In genomic region chr4:118417112-118417797, GRCm38 (mm10) we compare ENCODE assay signal across 20 mouse cellular contexts. TPM values are rescaled to one million over a fixed set of nuclear protein-coding genes. Genes with fewer than 3 reads are reported as not detected.
A peak's percentile ranks its signal among the peaks of the same experiment; 100 is the strongest.
DNase-seq lines count a peak whose midpoint lies in the region; ATAC-seq lines count a peak whose summit lies in the region.
"Had no signal": no experiment of that assay in that cellular context is flagged by ENCODE, and none has a peak within 500 bp of the region (broad histone marks: within the 10 kb centered on the region; RNA-seq: fewer than 3 reads in every experiment).

No protein-coding gene starts in this region.

- H3K27me3 ChIP-seq in embryonic facial prominence, embryonic 11.5 days (ENCODE audit: control insufficient read depth, insufficient read depth, low read length), result no peaks in the 10 kb centered on the region
- no peaks in the 10 kb centered on the region for H3K27me3 ChIP-seq in embryonic facial prominence, embryonic 10.5 days (replicated peaks; ENCODE audit: low read depth, poor library complexity, severe bottlenecking)
- no peaks in the 10 kb centered on the region for H3K27me3 ChIP-seq in midbrain, embryonic 11.5 days (ENCODE audit: control insufficient read depth, insufficient read depth, low read length)
- no peaks in the 10 kb centered on the region for H3K27me3 ChIP-seq in midbrain, embryonic 14.5 days (ENCODE audit: control insufficient read depth, insufficient read depth, low read length)
- H3K27me3 ChIP-seq: limb, embryonic 12.5 days; midbrain, embryonic 15.5 days had no signal

- H3K36me3 ChIP-seq in embryonic facial prominence, embryonic 11.5 days (replicated peaks; ENCODE audit: control insufficient read depth, insufficient read depth, low read depth, low read length), result peaks cover 5% of the 10 kb centered on the region
- H3K36me3 ChIP-seq in embryonic facial prominence, embryonic 10.5 days (replicated peaks), result peaks cover 100% of the 10 kb centered on the region
- peaks cover 21% of the 10 kb centered on the region for H3K36me3 ChIP-seq in midbrain, embryonic 11.5 days (ENCODE audit: control insufficient read depth, insufficient read depth, low read length)
- H3K36me3 ChIP-seq in midbrain, embryonic 14.5 days (ENCODE audit: control insufficient read depth, insufficient read depth, low read length), result peaks cover 92% of the 10 kb centered on the region

- H3K4me3 ChIP-seq in embryonic facial prominence, embryonic 11.5 days (ENCODE audit: low read depth, low read length), result no peak overlapping the region
- no peak overlapping the region for H3K4me3 ChIP-seq in embryonic facial prominence, embryonic 10.5 days
- H3K4me3 ChIP-seq in midbrain, embryonic 11.5 days (ENCODE audit: low read depth, low read length), result no peak overlapping the region
- no peak overlapping the region for H3K4me3 ChIP-seq in midbrain, embryonic 14.5 days (replicated peaks; ENCODE audit: low read depth, low read length)
- H3K4me3 ChIP-seq: limb, embryonic 12.5 days; midbrain, embryonic 15.5 days had no signal

- H3K4me2 ChIP-seq in embryonic facial prominence, embryonic 11.5 days (ENCODE audit: low read depth, low read length), result no peak overlapping the region
- no peak overlapping the region for H3K4me2 ChIP-seq in midbrain, embryonic 11.5 days
- H3K4me2 ChIP-seq in midbrain, embryonic 14.5 days (ENCODE audit: low read length), result no peak overlapping the region
- H3K4me2 ChIP-seq: limb, embryonic 12.5 days; midbrain, embryonic 15.5 days had no signal

- ATAC-seq in embryonic facial prominence, embryonic 11.5 days (replicated peaks; ENCODE audit: insufficient number of reproducible peaks, low FRiP score, low TSS enrichment, low read depth), result 0 out of 2 replicates have a peak, but pooled peaks have one; percentile 70
- no peak for ATAC-seq in midbrain, embryonic 11.5 days (ENCODE audit: low FRiP score)
- ATAC-seq in midbrain, embryonic 14.5 days (ENCODE audit: low FRiP score, low TSS enrichment), result no peak
- ATAC-seq in megakaryocyte progenitor cell, adult 5-6 weeks (replicated peaks; ENCODE audit: poor library complexity), result peak; percentile 23; the same call in 1 of the 2 replicates
- ATAC-seq: forebrain, embryonic 14.5 days; inflammation-experienced regulatory T-cells, adult 6 months; midbrain, embryonic 15.5 days had no signal

- H3K4me1 ChIP-seq in embryonic facial prominence, embryonic 11.5 days (ENCODE audit: control insufficient read depth, insufficient read depth, low read length), result no peaks in the 10 kb centered on the region
- H3K4me1 ChIP-seq in embryonic facial prominence, embryonic 10.5 days, result no peaks in the 10 kb centered on the region
- no peaks in the 10 kb centered on the region for H3K4me1 ChIP-seq in midbrain, embryonic 11.5 days (ENCODE audit: control insufficient read depth, insufficient read depth, low read length)
- no peaks in the 10 kb centered on the region for H3K4me1 ChIP-seq in midbrain, embryonic 14.5 days (ENCODE audit: control insufficient read depth, insufficient read depth, low read length)
- H3K4me1 ChIP-seq: limb, embryonic 12.5 days; midbrain, embryonic 15.5 days had no signal

- DNase-seq in embryonic facial prominence, embryonic 11.5 days (ENCODE audit: low spot score), result no peak
- no peak for DNase-seq in embryonic facial prominence, embryonic 10.5 days (ENCODE audit: low spot score)
- DNase-seq in layer of hippocampus, adult 11-12 months (ENCODE audit: low spot score), result peak; percentile 34
- DNase-seq in layer of hippocampus, adult 9-10 months (ENCODE audit: low spot score), result no peak
- DNase-seq in midbrain, embryonic 11.5 days (ENCODE audit: low spot score, missing footprints), result peak; percentile 39
- no peak for DNase-seq in midbrain, embryonic 14.5 days
- no peak for DNase-seq in embryo, embryonic 10.5 days (ENCODE audit: low spot score)
- DNase-seq: cerebellum, postnatal 36 days; gastrocnemius, postnatal 10 days; heart, postnatal 10 days; kidney, adult 8-10 months; kidney, postnatal 25 days; spleen, adult 18-20 months had no signal

- WGBS in embryonic facial prominence, embryonic 11.5 days, result 67% methylated on average over 13 of the region's 13 CpGs
- 72% methylated on average over 13 of the region's 13 CpGs for WGBS in embryonic facial prominence, embryonic 10.5 days
- 87% methylated on average over 13 of the region's 13 CpGs for WGBS in midbrain, embryonic 11.5 days
- WGBS in midbrain, embryonic 14.5 days, result 77% methylated on average over 13 of the region's 13 CpGs

- no peak overlapping the region for H3K9ac ChIP-seq in embryonic facial prominence, embryonic 11.5 days (replicated peaks; ENCODE audit: low read length)
- H3K9ac ChIP-seq in midbrain, embryonic 11.5 days (ENCODE audit: low read length), result no peak overlapping the region
- H3K9ac ChIP-seq in midbrain, embryonic 14.5 days (replicated peaks; ENCODE audit: low read length), result no peak overlapping the region
- H3K9ac ChIP-seq: limb, embryonic 12.5 days; liver, embryonic 14.5 days; midbrain, embryonic 15.5 days had no signal

- H3K27ac ChIP-seq in embryonic facial prominence, embryonic 11.5 days (replicated peaks; ENCODE audit: low read depth, low read length), result no peak overlapping the region
- no peak overlapping the region for H3K27ac ChIP-seq in embryonic facial prominence, embryonic 10.5 days (replicated peaks)
- no peak overlapping the region for H3K27ac ChIP-seq in midbrain, embryonic 11.5 days (ENCODE audit: low read depth, low read length)
- no peak overlapping the region for H3K27ac ChIP-seq in midbrain, embryonic 14.5 days (replicated peaks; ENCODE audit: low read depth, low read length)
- H3K27ac ChIP-seq: limb, embryonic 12.5 days; liver, embryonic 14.5 days; macrophage; midbrain, embryonic 15.5 days had no signal

- H3K9me3 ChIP-seq in embryonic facial prominence, embryonic 11.5 days (replicated peaks; ENCODE audit: control insufficient read depth, low read length), result no peaks in the 10 kb centered on the region
- H3K9me3 ChIP-seq in embryonic facial prominence, embryonic 10.5 days, result no peaks in the 10 kb centered on the region
- no peaks in the 10 kb centered on the region for H3K9me3 ChIP-seq in midbrain, embryonic 11.5 days (ENCODE audit: control insufficient read depth, low read length)
- no peaks in the 10 kb centered on the region for H3K9me3 ChIP-seq in midbrain, embryonic 14.5 days (ENCODE audit: control insufficient read depth, low read length)
- H3K9me3 ChIP-seq: limb, embryonic 12.5 days; midbrain, embryonic 15.5 days had no signal

RNA-seq across cellular contexts. Expression of gene Med8, which starts 8.1 kb away (rescaled TPM):
- 141 and 167 TPM in 2 replicates for polyA plus RNA-seq in embryonic facial prominence, embryonic 11.5 days (2014; fragmentation: Nextera tagmentation; extraction: Ambion mirVana)
- 152 and 155 TPM in 2 replicates for polyA plus RNA-seq in embryonic facial prominence, embryonic 10.5 days (2016; fragmentation: Nextera tagmentation; extraction: Ambion mirVana)
- 166 and 176 TPM in 2 replicates for polyA plus RNA-seq in midbrain, embryonic 11.5 days (2014; fragmentation: Nextera tagmentation; extraction: Ambion mirVana)
- polyA plus RNA-seq in midbrain, embryonic 14.5 days (2014; fragmentation: Nextera tagmentation; extraction: Ambion mirVana), result 89.6 and 109 TPM in 2 replicates
- total RNA-seq in megakaryocyte progenitor cell, adult 5-6 weeks (2015), result 66.5 and 94.1 TPM in 2 replicates
- total RNA-seq in megakaryocyte progenitor cell, adult 5-6 weeks (2017), result 90.5 and 104 TPM in 2 replicates

RNA-seq across cellular contexts. Expression of gene Szt2, which starts 8.2 kb away (rescaled TPM):
- 6.8 and 7.0 TPM in 2 replicates for polyA plus RNA-seq in embryonic facial prominence, embryonic 11.5 days (2014; fragmentation: Nextera tagmentation; extraction: Ambion mirVana)
- 8.2 and 9.4 TPM in 2 replicates for polyA plus RNA-seq in embryonic facial prominence, embryonic 10.5 days (2016; fragmentation: Nextera tagmentation; extraction: Ambion mirVana)
- polyA plus RNA-seq in midbrain, embryonic 11.5 days (2014; fragmentation: Nextera tagmentation; extraction: Ambion mirVana), result 7.8 and 8.2 TPM in 2 replicates
- 13.2 and 14.7 TPM in 2 replicates for polyA plus RNA-seq in midbrain, embryonic 14.5 days (2014; fragmentation: Nextera tagmentation; extraction: Ambion mirVana)
- 12.0 and 13.7 TPM in 2 replicates for total RNA-seq in megakaryocyte progenitor cell, adult 5-6 weeks (2015)
- 4.0 and 5.3 TPM in 2 replicates for total RNA-seq in megakaryocyte progenitor cell, adult 5-6 weeks (2017)

RNA-seq across cellular contexts. Expression of gene Elovl1, which starts 10.6 kb away (rescaled TPM):
- polyA plus RNA-seq in embryonic facial prominence, embryonic 11.5 days (2014; fragmentation: Nextera tagmentation; extraction: Ambion mirVana), result 38.6 and 43.5 TPM in 2 replicates
- 46.9 and 49.9 TPM in 2 replicates for polyA plus RNA-seq in embryonic facial prominence, embryonic 10.5 days (2016; fragmentation: Nextera tagmentation; extraction: Ambion mirVana)
- polyA plus RNA-seq in midbrain, embryonic 11.5 days (2014; fragmentation: Nextera tagmentation; extraction: Ambion mirVana), result 35.6 and 36.9 TPM in 2 replicates
- 14.0 and 25.0 TPM in 2 replicates for polyA plus RNA-seq in midbrain, embryonic 14.5 days (2014; fragmentation: Nextera tagmentation; extraction: Ambion mirVana)
- 73.6 and 93.7 TPM in 2 replicates for total RNA-seq in megakaryocyte progenitor cell, adult 5-6 weeks (2015)
- 58.7 and 64.1 TPM in 2 replicates for total RNA-seq in megakaryocyte progenitor cell, adult 5-6 weeks (2017)

RNA-seq across cellular contexts. Expression of gene Cdc20, which starts 19.9 kb away (rescaled TPM):
- 298 and 317 TPM in 2 replicates for polyA plus RNA-seq in embryonic facial prominence, embryonic 11.5 days (2014; fragmentation: Nextera tagmentation; extraction: Ambion mirVana)
- 402 and 411 TPM in 2 replicates for polyA plus RNA-seq in embryonic facial prominence, embryonic 10.5 days (2016; fragmentation: Nextera tagmentation; extraction: Ambion mirVana)
- polyA plus RNA-seq in midbrain, embryonic 11.5 days (2014; fragmentation: Nextera tagmentation; extraction: Ambion mirVana), result 305 and 337 TPM in 2 replicates
- 29.6 and 47.3 TPM in 2 replicates for polyA plus RNA-seq in midbrain, embryonic 14.5 days (2014; fragmentation: Nextera tagmentation; extraction: Ambion mirVana)
- total RNA-seq in megakaryocyte progenitor cell, adult 5-6 weeks (2015), result 42.5 and 50.4 TPM in 2 replicates
- total RNA-seq in megakaryocyte progenitor cell, adult 5-6 weeks (2017), result 87.4 and 89.5 TPM in 2 replicates

RNA-seq across cellular contexts. Expression of gene Mpl, which starts 40.1 kb away (rescaled TPM):
- 1.2 and 1.4 TPM in 2 replicates for polyA plus RNA-seq in embryonic facial prominence, embryonic 11.5 days (2014; fragmentation: Nextera tagmentation; extraction: Ambion mirVana)
- polyA plus RNA-seq in embryonic facial prominence, embryonic 10.5 days (2016; fragmentation: Nextera tagmentation; extraction: Ambion mirVana), result 0.94 and 1.2 TPM in 2 replicates
- 1.4 and 1.6 TPM in 2 replicates for polyA plus RNA-seq in midbrain, embryonic 11.5 days (2014; fragmentation: Nextera tagmentation; extraction: Ambion mirVana)
- polyA plus RNA-seq in midbrain, embryonic 14.5 days (2014; fragmentation: Nextera tagmentation; extraction: Ambion mirVana), result 0.13 TPM in 1 of 2 replicates, not detected in the other
- 1.1 and 9.0 TPM in 2 replicates for total RNA-seq in megakaryocyte progenitor cell, adult 5-6 weeks (2015)
- total RNA-seq in megakaryocyte progenitor cell, adult 5-6 weeks (2017), result 0.12 and 0.95 TPM in 2 replicates
- polyA plus RNA-seq: inflammation-experienced regulatory T-cells, adult 6 months had no signal

Comparison
In these comparisons a context has a peak if more than half of its experiments do, and no peak if none do; other contexts are left out.
1. DNase-seq: peak in layer of hippocampus, adult 11-12 months (single experiment) and midbrain, embryonic 11.5 days (single experiment); none in embryonic facial prominence, embryonic 11.5 days (single experiment), embryonic facial prominence, embryonic 10.5 days (single experiment), layer of hippocampus, adult 9-10 months (single experiment), midbrain, embryonic 14.5 days (single experiment) and embryo, embryonic 10.5 days (single experiment).
2. ATAC-seq: peak in embryonic facial prominence, embryonic 11.5 days (single experiment) and megakaryocyte progenitor cell, adult 5-6 weeks (single experiment); none in midbrain, embryonic 11.5 days (single experiment) and midbrain, embryonic 14.5 days (single experiment).